Mouse (Mus musculus): ENCODE results near the gene Slc25a51.

DNA sequence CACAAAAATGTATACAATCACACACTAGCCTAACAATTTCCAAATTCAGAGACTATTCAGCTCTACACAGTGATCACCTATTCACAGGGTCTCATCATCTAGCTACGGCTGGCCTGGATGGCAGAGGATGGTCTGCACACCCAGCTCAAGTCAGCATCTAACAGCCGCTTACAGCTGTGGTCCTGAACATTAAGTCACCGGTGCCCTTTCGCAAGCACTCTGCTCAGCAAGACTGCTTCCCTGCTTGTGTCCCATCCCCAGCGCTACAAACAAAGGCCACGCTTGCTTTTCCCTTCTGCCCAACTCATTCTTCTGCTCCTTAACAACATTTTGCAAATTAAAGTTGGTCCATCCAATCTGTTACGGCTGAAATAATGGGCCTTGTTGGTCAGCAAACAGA, 2.2 kb downstream of the Slc25a51 start:
- TF ChIP-seq CTCF (IDR thresholded peaks at IDR 0.05; ENCODE audit: borderline replicate concordance, control insufficient read depth, extremely low read depth, insufficient read depth, low read length, poor library complexity) (no peak), POLR2A (IDR thresholded peaks at IDR 0.05; ENCODE audit: control insufficient read depth, extremely low read depth, insufficient read depth, low read length, poor library complexity) (no peak)
